Mouse (Mus musculus) heart, postnatal 0 days (tissue): Measurements from ENCODE around the gene Vwa3a.
A peak's percentile ranks its signal among the peaks of the same experiment; 100 is the strongest.

Source experiments
- CTCF ChIP-seq: IDR thresholded peaks from 2 replicates; pipeline ENCODE4 v1.5.1; 2016; ENCODE audit warnings: antibody characterized with exemption, control low read depth, low read depth
- EP300 ChIP-seq: IDR thresholded peaks from 2 replicates; pipeline ENCODE4 v1.6.1; 2016; ENCODE audit warnings: antibody characterized with exemption, low read depth

DNA sequence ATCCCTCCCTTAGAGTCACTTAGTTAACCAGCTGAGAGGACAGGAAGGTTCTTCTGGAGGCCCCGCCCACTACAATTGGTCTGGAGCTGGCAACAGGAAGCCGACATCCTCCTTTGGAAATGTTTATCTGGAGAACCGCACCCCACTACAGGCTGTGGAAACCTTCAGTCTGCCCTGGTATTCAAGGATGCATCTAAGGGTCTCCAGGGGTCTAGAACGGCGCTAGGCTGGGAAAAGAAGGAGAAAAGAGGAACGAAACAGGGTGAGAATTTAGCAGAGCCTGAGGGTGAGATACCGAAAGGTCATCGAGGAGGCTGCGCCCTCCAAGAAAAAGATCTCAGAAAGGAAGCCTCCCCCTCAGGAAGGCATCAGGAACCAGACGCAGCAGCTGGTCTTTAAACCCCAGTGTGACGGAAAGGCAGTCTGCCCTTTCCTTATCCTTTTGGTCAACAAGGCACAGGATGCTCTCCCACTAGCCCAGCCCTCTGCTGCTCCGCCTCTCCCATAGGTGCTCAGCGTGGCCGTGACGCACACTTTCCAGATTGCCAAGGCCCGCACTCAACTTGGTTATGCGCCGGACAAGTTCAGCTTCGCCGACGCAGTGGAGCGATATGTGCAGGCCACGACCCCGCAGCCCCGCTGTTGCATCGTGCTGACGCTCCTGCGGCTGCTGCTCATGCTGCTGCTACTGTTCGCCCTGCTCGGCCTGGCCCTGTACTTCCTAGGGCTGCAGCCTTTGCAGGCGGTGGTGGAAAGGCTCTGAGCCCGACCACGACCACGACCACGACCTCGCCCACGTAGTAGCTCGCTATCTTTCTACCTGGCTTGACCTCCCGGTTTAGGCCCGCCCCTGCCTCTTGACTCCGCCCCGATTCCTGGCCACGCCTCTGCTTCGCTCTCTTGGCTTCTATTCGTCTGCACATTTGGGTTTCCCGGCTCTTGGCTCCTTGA lies 91.6 kb downstream of the Vwa3a start:
- peak; percentile 26; the same call in 1 of the 2 replicates for TF ChIP-seq EP300
- no peak for TF ChIP-seq CTCF
